Mouse (Mus musculus) neutrophil, adult 5-6 weeks (primary cell): ENCODE measurements around the gene Marcksl1. TPM values are rescaled to one million over a fixed set of nuclear protein-coding genes. Genes with fewer than 3 reads are reported as not detected.
"Not testable (repeated sequence)": the region's sequence is repeated elsewhere in the genome, so short reads cannot be mapped to it uniquely, and the experiment has no call there.

Experiments
- ATAC-seq: fragments of 151-379, 151-347 bp; 2 replicates; pipeline ENCODE4 v1.8.0; 2017; ENCODE audit warnings: mild to moderate bottlenecking, moderate TSS enrichment; ENCODE audit not compliant: insufficient number of reproducible peaks, poor library complexity, low FRiP score, severe bottlenecking; ENCODE audit errors: extremely low read depth
- total RNA-seq: library from RNA; stranded (forward); fragments of 200-1000 nt; gene quantifications from 2 replicates; pipeline ENCODE4 v1.2.3, GENCODE M21; 2017

Gene Marcksl1
- total RNA-seq, 1 experiment from 2014 or later: 97.5 TPM

- no peak for ATAC-seq
Observed at GRCm38 (mm10) chr4:129508834-129509600, 4.4 kb upstream of the Marcksl1 start.

DNA sequence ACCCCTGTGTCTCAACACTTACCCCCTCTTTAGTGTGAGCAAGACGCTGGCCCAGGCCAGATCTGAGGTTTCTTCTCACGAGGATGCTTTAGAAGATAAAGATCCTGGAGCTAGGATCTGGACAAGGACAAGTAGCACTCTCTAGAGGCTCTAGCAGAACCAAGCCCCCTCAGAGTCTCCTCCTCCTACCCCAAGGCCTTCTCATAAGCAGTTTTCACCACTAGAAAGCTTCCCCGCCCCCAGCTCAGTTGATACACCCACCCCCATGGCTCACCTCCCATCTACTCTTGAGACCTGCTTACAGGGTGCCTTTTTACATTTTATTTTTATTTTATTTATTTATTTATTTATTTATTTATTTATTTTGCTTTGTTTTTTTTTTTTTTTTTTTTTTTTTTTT is 3.7 kb upstream of the Marcksl1 start:
- ATAC-seq: no peak

- no peak for ATAC-seq
Observed at GRCm38 (mm10) chr4:129510723-129511412, 2.5 kb upstream of the Marcksl1 start.

DNA sequence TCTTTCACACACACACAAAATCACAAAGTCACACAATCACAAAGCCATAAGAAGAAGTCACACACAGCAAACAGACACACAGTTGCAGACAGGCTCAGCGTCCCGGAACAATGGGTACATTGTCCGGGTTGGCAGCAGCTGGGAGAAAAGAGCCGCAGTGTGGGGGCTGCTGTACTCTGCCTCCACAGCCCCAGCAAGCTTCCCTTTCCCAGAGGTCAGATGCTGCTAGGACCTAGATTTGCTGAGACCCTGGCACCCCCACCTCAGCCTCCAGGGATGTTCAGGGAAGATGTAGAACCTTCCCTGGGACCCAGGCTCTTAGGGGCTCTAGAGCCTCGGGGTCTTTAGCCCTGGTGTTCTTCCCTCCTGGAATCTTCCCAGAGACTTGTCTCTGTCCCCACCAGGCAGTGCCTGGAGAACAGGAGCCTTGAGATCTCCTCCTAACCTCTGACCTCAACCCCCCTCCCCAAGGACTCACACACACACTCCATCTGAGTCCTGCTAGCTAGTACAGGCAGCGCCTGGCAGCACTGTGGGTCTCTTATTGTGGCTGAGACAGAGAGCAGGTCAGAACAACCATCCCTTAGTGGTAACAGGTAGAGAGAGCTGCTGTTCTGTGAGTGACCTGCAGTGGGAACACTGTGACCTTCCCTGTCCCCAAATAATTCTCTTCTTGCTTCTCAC is 1.8 kb upstream of the Marcksl1 start:
- ATAC-seq: no peak

DNA sequence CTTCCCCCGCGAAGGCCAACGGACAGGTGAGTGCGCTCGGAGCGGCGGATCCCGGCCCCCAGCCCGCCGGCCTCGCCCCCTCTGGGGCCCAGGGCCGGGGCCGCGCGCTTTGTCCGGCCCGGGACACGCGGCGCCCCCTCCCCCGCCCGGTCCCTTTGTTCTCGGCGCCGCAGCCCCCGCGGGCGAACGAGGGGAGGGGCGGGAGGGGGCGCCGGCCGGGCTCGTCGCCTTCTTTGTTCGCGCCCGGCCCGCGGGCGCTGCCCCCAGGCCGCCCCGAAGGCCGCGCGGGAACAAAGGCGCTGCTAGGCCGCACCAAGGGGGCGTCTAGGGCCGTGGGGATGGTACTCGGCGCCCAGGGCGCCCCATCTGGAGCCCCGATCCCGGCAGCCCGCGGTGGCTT is 510 bp downstream of the Marcksl1 start:
- no peak for ATAC-seq

GRCm38 (mm10) chr4:129514300-129514898 is 1.0 kb downstream of the Marcksl1 start:
- peak; percentile 50 for ATAC-seq

DNA sequence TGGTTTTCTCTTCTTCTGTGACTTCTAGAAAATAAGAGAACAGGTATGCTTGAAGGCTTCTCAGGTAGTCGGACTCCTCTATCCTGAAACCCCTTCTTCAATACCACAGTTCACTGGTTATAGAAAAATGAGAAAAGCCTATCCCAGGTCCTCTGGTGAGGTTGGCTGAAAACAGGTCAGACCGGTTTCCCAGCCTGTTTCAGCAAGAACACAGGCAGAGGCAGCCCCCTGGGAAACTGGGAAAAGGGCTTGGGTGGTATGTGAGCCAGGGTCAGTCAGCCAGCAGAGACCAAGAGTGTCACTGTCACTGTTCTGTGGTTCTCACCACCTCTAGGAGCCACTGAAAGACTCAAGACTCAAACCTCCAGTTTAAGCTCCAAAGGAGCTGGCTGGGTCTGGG is 3.5 kb downstream of the Marcksl1 start:
- no peak for ATAC-seq

GRCm38 (mm10) chr4:129518519-129518918 is 5.1 kb downstream of the Marcksl1 start:
- ATAC-seq: no peak

GRCm38 (mm10) chr4:129525338-129525737 is 12.0 kb downstream of the Marcksl1 start:
- peak; percentile 88 for ATAC-seq

GRCm38 (mm10) chr4:129525889-129526288 is 12.5 kb downstream of the Marcksl1 start:
- ATAC-seq: no peak

- ATAC-seq: not testable (repeated sequence)
Observed at GRCm38 (mm10) chr4:129528901-129529300, 15.5 kb downstream of the Marcksl1 start.

DNA sequence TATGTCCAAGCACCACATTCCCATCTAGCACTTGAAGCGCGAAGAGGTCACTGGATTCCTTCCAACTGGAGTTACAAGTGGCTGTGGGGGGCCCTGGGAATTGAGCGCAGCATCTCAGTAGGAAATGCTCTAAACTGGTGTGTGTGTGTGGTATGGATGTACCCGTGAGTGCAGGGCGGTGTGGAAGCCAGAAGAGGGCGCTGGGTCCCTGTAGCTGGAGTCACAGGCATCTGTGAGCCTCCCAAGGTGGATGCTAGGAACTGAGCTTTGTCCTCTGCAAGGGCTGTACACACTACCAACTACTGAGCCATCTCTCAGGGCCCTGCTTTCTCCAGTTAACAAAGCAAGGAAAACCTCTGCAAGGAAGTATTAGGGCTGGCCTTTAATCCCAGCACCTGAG is 26.6 kb downstream of the Marcksl1 start:
- ATAC-seq: peak; percentile 18; the same call in 1 of the 2 replicates

GRCm38 (mm10) chr4:129541868-129542591 is 28.6 kb downstream of the Marcksl1 start:
- ATAC-seq: no peak

DNA sequence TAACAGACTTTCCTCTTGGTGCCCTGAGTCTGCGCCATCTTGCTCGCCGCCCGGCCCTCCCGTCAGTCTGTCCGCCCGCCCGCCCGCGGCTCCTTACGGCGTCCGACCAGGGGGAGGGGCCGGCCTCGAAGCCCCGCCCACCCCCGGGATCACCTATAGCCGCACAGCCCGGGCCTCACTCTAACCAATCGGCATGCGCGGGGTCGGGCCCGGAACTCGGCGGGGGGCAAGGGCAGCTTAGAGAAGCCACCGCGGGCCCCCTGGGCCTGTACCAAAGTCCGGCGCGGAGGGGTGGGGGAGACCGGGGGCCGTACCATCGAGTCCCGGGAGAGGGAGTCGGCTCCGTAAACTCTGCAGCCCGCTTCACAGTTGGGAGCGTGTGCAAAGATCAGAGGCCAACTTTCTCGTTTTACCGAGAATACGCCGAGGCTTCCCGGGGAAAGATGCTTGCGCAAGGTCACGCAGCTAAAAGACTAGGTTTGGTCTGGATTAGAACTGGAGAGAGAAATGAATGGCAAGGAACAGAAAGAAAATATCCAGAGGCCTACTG is 29.3 kb downstream of the Marcksl1 start, which contains the start of gene Hdac1:
Gene Hdac1, minus strand, starts transcription at position 122 of the 550 bp plus-strand sequence.
- ATAC-seq: peak; percentile 92

- ATAC-seq: no peak
Observed at GRCm38 (mm10) chr4:129544106-129544505, 30.7 kb downstream of the Marcksl1 start.

- not testable (repeated sequence) for ATAC-seq
Observed at GRCm38 (mm10) chr4:129547631-129548030, 34.2 kb downstream of the Marcksl1 start.

DNA sequence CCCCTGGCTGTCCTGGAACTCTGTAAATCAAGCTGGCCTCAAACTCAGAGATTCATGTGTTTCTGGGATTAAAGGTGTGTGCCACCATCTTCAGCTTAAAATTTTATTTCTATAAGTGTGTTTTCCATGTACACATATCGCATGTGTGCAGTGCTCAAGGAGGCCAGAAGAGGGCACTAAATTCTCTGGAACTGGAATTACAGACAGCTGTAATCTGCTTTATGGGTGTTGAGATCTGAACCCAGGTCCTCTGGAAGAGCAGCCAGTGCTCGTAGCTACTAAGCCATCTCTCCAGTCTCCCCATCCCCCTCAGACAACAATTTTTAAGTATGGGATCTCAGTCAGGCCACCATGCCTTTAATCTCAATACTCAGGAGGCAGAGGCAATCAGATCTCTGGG is 35.9 kb downstream of the Marcksl1 start:
- 0 out of 2 replicates have a peak, but pooled peaks have one; percentile 39 for ATAC-seq

DNA sequence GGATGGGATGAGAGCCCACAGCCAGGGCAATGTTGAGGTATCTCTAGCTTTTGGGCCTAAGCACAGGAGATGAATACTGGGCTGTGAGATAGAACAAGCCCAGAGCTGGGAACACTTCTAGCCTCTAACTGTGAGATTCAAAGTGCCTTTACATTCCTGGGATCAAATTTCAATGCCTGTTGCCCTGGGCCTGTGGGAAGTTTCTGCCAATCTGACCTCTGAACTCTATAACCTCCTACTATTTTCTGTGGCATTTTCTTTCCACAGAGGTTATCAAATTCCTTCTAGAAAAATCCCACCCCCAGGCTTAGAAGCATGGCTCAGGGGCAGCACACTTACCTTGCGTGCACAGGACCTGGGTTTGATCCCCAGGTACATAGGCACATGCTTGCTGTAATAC is 36.9 kb downstream of the Marcksl1 start:
- no peak for ATAC-seq
